Mouse (Mus musculus) liver, embryonic 13.5 days (tissue): ENCODE results near the gene Vps13d. TPM values are rescaled to one million over a fixed set of nuclear protein-coding genes. Genes with fewer than 3 reads are reported as not detected.

Experiments used
- ATAC-seq: fragments of 200-750 bp; cut with Nextera tagmentation; 2 replicates; pipeline ENCODE4 v1.8.0; 2017; ENCODE audit warnings: low read depth, mild to moderate bottlenecking, moderate number of reproducible peaks, moderate library complexity
- DNase-seq: peaks from one replicate; pipeline ENCODE4 v3.0.0; 2022
- H3K27ac ChIP-seq: fragments of 300-500 bp; sonication (generic); 2 replicates; pipeline ENCODE4 v1.5.1; 2015; ENCODE audit warnings: moderate library complexity, mild to moderate bottlenecking, inconsistent platforms
- H3K27me3 ChIP-seq: fragments of 300-500 bp; sonication (generic); 2 replicates; pipeline ENCODE4 v1.6.1; 2015; ENCODE audit warnings: mild to moderate bottlenecking, inconsistent platforms
- H3K36me3 ChIP-seq: fragments of 300-500 bp; sonication (generic); 2 replicates; pipeline ENCODE4 v1.6.1; 2015; ENCODE audit warnings: mild to moderate bottlenecking, inconsistent platforms
- H3K4me1 ChIP-seq: fragments of 300-500 bp; sonication (generic); replicated peaks from 2 replicates; pipeline ENCODE4 v1.6.1; 2015; ENCODE audit warnings: inconsistent platforms
- H3K4me2 ChIP-seq: fragments of 300-500 bp; sonication (generic); 2 replicates; pipeline ENCODE4 v1.6.1; 2015; ENCODE audit warnings: inconsistent platforms, mild to moderate bottlenecking, moderate library complexity
- H3K4me3 ChIP-seq: fragments of 300-500 bp; sonication (generic); replicated peaks from 2 replicates; pipeline ENCODE4 v1.5.1; 2015; ENCODE audit warnings: mild to moderate bottlenecking, inconsistent platforms
- H3K9ac ChIP-seq: fragments of 300-500 bp; sonication (generic); 2 replicates; pipeline ENCODE4 v1.6.1; 2015; ENCODE audit warnings: mild to moderate bottlenecking, inconsistent platforms
- H3K9me3 ChIP-seq: fragments of 300-500 bp; sonication (generic); replicated peaks from 2 replicates; pipeline ENCODE4 v1.6.1; 2016; ENCODE audit warnings: inconsistent platforms
- WGBS: fragments of 180-500 bp; shearing (Covaris S2); methylation state at CpG from one replicate; pipeline ENCODE4 v1.1.7; 2015; ENCODE audit not compliant: insufficient replicate concordance; 5-methylcytosine and 5-hydroxymethylcytosine counted together
- polyA plus RNA-seq: library from polyadenylated mRNA; unstranded; fragments of >200 nt; fragmentation: Nextera tagmentation; extraction: Ambion mirVana; gene quantifications from 2 replicates; pipeline ENCODE4 v1.2.1, GENCODE M21; 2015

The Vps13d gene
- polyA plus RNA-seq, 1 experiment from 2014 or later: 3.5 TPM

- H3K36me3 ChIP-seq: peaks cover 44% of the 10 kb centered on the region
- H3K27ac ChIP-seq: peak overlapping the region; percentile 45
- no peaks in the 10 kb centered on the region for H3K27me3 ChIP-seq
- WGBS: 63% methylated on average over 8 of the region's 8 CpGs
- no peaks in the 10 kb centered on the region for H3K9me3 ChIP-seq
- H3K4me1 ChIP-seq: peaks cover 26% of the 10 kb centered on the region
- DNase-seq (peak; percentile 32), ATAC-seq (peak; percentile 80)
- no peak overlapping the region for H3K4me2 ChIP-seq
- H3K9ac ChIP-seq: no peak overlapping the region
- no peak overlapping the region for H3K4me3 ChIP-seq
These were observed 144.1 kb downstream of the Vps13d start for GRCm38 (mm10) chr4:145050518-145051208.

GRCm38 (mm10) chr4:145047964-145048363 is 146.8 kb downstream of the Vps13d start:
- H3K36me3 ChIP-seq: peaks cover 40% of the 10 kb centered on the region
- no peak overlapping the region for H3K9ac ChIP-seq
- H3K9me3 ChIP-seq: no peaks in the 10 kb centered on the region
- DNase-seq (no peak), ATAC-seq (no peak)
- no peak overlapping the region for H3K4me2 ChIP-seq
- WGBS: 83% methylated on average over 5 of the region's 5 CpGs
- H3K27me3 ChIP-seq: no peaks in the 10 kb centered on the region
- H3K4me3 ChIP-seq: no peak overlapping the region
- no peak overlapping the region for H3K27ac ChIP-seq
- peaks cover 26% of the 10 kb centered on the region for H3K4me1 ChIP-seq

- H3K4me3 ChIP-seq: no peak overlapping the region
- peaks cover 40% of the 10 kb centered on the region for H3K4me1 ChIP-seq
- H3K27ac ChIP-seq: no peak overlapping the region
- WGBS: 80% methylated on average over 8 of the region's 8 CpGs
- no peaks in the 10 kb centered on the region for H3K27me3 ChIP-seq
- peaks cover 32% of the 10 kb centered on the region for H3K36me3 ChIP-seq
- no peak overlapping the region for H3K9ac ChIP-seq
- DNase-seq (no peak), ATAC-seq (no peak)
- no peaks in the 10 kb centered on the region for H3K9me3 ChIP-seq
- H3K4me2 ChIP-seq: no peak overlapping the region
These were observed 148.8 kb downstream of the Vps13d start for GRCm38 (mm10) chr4:145046032-145046401.

GRCm38 (mm10) chr4:145045312-145046031 is 149.3 kb downstream of the Vps13d start:
- 67% methylated on average over 5 of the region's 5 CpGs for WGBS
- peaks cover 35% of the 10 kb centered on the region for H3K36me3 ChIP-seq
- no peak overlapping the region for H3K27ac ChIP-seq
- H3K4me3 ChIP-seq: no peak overlapping the region
- no peak overlapping the region for H3K4me2 ChIP-seq
- no peaks in the 10 kb centered on the region for H3K27me3 ChIP-seq
- H3K9ac ChIP-seq: no peak overlapping the region
- ATAC-seq (no peak), DNase-seq (no peak)
- H3K9me3 ChIP-seq: no peaks in the 10 kb centered on the region
- peaks cover 41% of the 10 kb centered on the region for H3K4me1 ChIP-seq

GRCm38 (mm10) chr4:145041223-145041870 is 153.5 kb downstream of the Vps13d start:
- 62% methylated on average over 6 of the region's 6 CpGs for WGBS
- H3K4me1 ChIP-seq: peaks cover 57% of the 10 kb centered on the region
- H3K9me3 ChIP-seq: no peaks in the 10 kb centered on the region
- H3K36me3 ChIP-seq: peaks cover 45% of the 10 kb centered on the region
- H3K4me3 ChIP-seq: no peak overlapping the region
- no peaks in the 10 kb centered on the region for H3K27me3 ChIP-seq
- peak overlapping the region; percentile 69 for H3K27ac ChIP-seq
- H3K9ac ChIP-seq: 0 out of 2 replicates have a peak overlapping the region, but pooled peaks have one; percentile 7
- no peak overlapping the region for H3K4me2 ChIP-seq
- ATAC-seq (peak; percentile 66), DNase-seq (peak; percentile 13)

- Histone ChIP-seq H3K9ac (no peak overlapping the region), H3K36me3 (peaks cover 22% of the 10 kb centered on the region), H3K9me3 (no peaks in the 10 kb centered on the region), H3K4me2 (no peak overlapping the region), H3K27me3 (no peaks in the 10 kb centered on the region), H3K4me3 (no peak overlapping the region), H3K27ac (peak overlapping the region; percentile 91), H3K4me1 (peaks cover 90% of the 10 kb centered on the region)
- no peak for DNase-seq
- ATAC-seq: no peak
- WGBS: 76% methylated on average over 5 of the region's 5 CpGs
These were observed 157.0 kb downstream of the Vps13d start for GRCm38 (mm10) chr4:145037631-145038416.

GRCm38 (mm10) chr4:145037006-145037405 is 157.8 kb downstream of the Vps13d start:
- H3K36me3 ChIP-seq: peaks cover 13% of the 10 kb centered on the region; the same call in 1 of the 2 replicates
- H3K9ac ChIP-seq: peak overlapping the region; percentile 10; the same call in 1 of the 2 replicates
- no peaks in the 10 kb centered on the region for H3K9me3 ChIP-seq
- H3K27me3 ChIP-seq: no peaks in the 10 kb centered on the region
- H3K4me2 ChIP-seq: no peak overlapping the region
- WGBS: 62% methylated on average over 3 of the region's 3 CpGs
- H3K4me1 ChIP-seq: peaks cover 90% of the 10 kb centered on the region
- no peak for DNase-seq
- ATAC-seq: no peak
- H3K4me3 ChIP-seq: no peak overlapping the region
- peak overlapping the region; percentile 91; the same call in 1 of the 2 replicates for H3K27ac ChIP-seq

GRCm38 (mm10) chr4:145035450-145035849 is 159.4 kb downstream of the Vps13d start:
- DNase-seq: peak; percentile 24
- Histone ChIP-seq H3K4me1 (peaks cover 88% of the 10 kb centered on the region), H3K27ac (peak overlapping the region; percentile 91), H3K9ac (peak overlapping the region; percentile 65), H3K27me3 (no peaks in the 10 kb centered on the region), H3K9me3 (no peaks in the 10 kb centered on the region), H3K36me3 (peaks cover 10% of the 10 kb centered on the region; the same call in 1 of the 2 replicates), H3K4me3 (peak overlapping the region; percentile 25; the same call in 1 of the 2 replicates), H3K4me2 (peak overlapping the region; percentile 69)
- 38% methylated on average over 3 of the region's 3 CpGs for WGBS
- ATAC-seq: peak; percentile 49

- H3K27ac ChIP-seq: peak overlapping the region; percentile 91
- H3K4me1 ChIP-seq: peaks cover 87% of the 10 kb centered on the region
- peak overlapping the region; percentile 65 for H3K9ac ChIP-seq
- DNase-seq: peak; percentile 84
- H3K9me3 ChIP-seq: no peaks in the 10 kb centered on the region
- peak overlapping the region; percentile 69 for H3K4me2 ChIP-seq
- peak overlapping the region; percentile 25 for H3K4me3 ChIP-seq
- ATAC-seq: peak; percentile 93
- 17% methylated on average over 11 of the region's 11 CpGs for WGBS
- H3K27me3 ChIP-seq: no peaks in the 10 kb centered on the region
- H3K36me3 ChIP-seq: peaks cover 9% of the 10 kb centered on the region; the same call in 1 of the 2 replicates
These were observed 160.1 kb downstream of the Vps13d start for GRCm38 (mm10) chr4:145034506-145035243.

- H3K9ac ChIP-seq: peak overlapping the region; percentile 30; the same call in 1 of the 2 replicates
- peak; percentile 55 for ATAC-seq
These were observed 161.4 kb downstream of the Vps13d start for GRCm38 (mm10) chr4:145033392-145033791.

More at GRCm38 (mm10) chr4:145033392-145033791, 161.4 kb downstream of the Vps13d start:
- DNase-seq: peak; percentile 63
- Histone ChIP-seq H3K27me3 (no peaks in the 10 kb centered on the region), H3K4me3 (no peak overlapping the region), H3K27ac (peak overlapping the region; percentile 91), H3K4me1 (peaks cover 79% of the 10 kb centered on the region), H3K36me3 (peaks cover 5% of the 10 kb centered on the region; the same call in 1 of the 2 replicates), H3K4me2 (peak overlapping the region; percentile 69), H3K9me3 (no peaks in the 10 kb centered on the region)
- 5% methylated on average over 2 of the region's 2 CpGs for WGBS
